Mouse (Mus musculus) embryo, embryonic 11.5 days (tissue): ENCODE results near the gene Slc46a3.
A peak's percentile ranks its signal among the peaks of the same experiment; 100 is the strongest.

Experiments
- DNase-seq: peaks from one replicate; pipeline ENCODE4 v3.0.0-alpha.2; 2012; ENCODE audit warnings: low read depth, low spot score

The Slc46a3 gene

DNA sequence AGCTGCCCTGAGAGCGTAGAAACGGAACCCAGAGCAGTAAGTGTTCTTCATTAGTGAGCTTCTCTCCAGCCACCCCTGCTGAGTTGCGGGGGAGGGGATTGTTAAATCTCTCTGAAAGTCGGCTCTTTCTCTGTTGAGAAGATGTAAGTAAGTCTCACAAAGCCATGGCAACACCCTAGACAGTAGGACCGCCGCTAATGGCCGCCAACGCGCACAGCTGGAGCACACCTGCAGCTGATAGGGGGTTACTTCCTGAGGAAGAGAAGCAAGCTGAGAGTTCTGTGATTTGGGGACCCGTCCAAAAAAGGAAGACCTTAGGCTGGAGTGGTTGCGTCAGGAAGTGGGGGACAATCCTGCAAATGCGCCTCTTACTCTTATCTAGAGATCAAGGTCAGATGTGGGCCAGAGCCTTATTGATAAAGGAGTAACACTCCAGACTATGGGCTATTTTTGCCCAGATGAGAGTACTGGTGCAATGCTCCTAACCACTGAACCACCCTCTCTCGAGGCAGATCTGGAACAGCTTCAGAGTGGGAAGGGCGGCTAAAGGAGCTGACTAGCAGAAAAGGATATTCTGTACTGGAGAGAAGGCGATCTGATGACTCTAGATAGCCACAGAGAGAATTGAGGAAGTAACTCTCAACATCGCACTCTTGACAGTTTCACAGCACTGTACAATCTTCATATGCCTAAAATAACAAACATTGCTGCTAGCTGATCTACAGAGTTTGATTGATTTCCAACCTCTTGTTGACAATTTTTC is 1.0 kb upstream of the Slc46a3 start:
- DNase-seq = no peak

DNA sequence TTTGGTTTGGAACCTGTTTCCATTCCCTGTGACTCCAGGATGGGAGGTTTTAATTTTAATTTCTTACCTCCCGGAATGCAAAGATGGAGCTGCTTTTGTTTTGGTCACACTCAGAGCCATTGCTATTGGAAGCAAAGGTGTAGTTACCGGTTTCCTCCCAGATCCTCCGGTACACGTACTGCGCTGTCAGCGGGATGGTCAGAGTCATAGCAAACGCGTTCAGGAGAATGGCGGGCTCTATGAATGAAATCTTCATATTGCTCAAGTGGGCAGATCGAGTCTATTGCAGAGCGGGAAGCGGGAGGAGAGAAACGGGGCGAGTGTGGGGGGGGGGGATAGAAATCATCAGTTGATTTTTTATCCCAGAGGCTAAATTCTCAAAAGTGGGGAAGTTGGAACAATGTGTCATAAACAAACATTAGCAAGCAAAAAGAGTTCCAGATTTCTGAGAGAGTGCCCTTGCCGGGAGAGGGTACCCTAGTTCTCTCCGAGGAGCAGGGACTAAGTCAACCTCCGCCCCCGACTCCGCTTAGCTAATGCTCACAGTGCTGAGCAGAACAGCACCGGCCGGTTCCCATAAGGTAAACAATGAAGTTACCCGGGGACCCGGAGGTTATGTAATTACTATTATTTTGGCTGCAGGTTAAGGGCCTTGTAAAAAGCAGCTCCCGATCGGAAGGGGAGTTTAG is 705 bp downstream of the Slc46a3 start:
- DNase-seq = no peak

DNA sequence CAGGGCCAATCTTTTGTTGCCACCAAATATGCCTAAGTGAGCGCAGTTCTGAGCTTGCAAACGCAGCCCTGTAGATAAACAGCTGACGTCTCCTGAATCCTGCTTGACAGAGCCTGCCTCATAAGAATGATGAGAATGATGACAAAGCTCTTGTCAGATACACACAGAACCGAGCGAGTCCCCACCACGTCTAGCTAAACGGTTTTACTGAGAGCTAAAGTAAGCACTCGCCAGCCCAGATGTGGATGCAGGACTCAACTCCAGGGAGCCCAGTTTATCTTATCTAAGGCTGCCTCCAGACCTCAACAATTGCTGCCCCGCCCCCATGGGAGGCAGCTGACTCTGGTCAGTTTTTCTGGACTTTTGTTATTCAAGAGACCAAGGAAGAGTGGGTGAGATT is 1.5 kb downstream of the Slc46a3 start:
- DNase-seq = no peak

DNA sequence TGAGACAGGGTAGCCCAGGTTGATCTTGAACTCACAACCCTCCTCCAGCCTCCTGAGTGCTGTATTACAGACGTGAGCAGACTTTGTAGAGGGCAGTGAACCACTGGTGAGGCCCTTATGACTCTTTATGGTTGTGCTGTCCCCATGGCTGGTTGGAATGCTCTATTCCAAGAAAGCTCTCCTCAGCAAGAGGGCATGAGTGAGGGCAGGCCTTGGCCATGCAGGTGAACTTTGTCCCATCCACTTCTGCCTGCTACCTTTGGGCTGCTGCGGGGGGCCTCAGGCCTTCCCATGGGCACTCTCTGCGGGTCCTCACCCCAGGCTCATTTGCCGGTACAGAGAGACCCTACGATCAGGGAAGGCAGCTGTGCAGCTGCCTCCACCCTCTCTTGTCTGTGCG is 1.9 kb downstream of the Slc46a3 start:
- no peak for DNase-seq

DNA sequence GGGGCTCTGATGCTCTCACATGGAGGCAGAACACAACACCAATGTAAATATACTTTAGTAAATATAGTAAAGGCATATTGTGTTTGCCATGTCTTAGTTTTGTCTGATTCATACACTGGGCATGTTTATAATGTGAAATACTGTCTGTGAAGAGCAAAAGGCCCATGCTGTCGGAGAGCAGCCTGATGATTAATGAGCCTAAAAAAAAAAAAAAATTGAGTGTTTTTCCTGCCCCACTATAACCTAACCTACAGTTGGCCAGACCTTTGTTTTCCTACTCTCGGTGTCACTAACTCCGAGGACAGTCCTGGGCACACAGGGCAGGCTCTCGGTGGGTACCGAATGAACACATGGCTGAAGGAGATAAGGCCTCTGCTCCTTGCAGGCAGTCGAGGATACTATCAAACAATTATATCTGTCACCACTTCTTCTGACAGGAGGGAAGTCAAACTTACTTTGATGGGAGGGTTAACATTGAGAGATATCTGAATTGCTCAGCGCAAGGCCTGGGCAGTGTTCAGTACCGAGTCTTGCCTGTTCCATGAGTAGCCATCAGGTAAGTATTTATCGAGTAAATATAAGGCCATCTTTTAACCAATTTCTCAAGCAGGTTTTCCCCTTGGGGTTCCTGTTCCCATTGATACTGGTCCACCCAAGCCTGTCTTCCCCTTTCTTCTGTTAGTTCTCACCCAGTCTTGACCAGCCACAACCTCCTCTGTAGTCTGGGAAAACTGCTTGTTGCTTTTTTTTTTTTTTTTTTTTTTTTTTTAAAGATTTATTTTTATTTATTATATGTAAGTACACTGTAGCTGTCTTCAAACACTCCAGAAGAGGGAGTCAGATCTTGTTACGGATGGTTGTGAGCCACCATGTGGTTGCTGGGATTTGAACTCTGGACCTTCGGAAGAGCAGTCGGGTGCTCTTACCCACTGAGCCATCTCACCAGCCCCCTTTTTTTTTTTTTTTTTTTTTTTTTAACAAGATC is 6.0 kb downstream of the Slc46a3 start:
- DNase-seq = no peak

DNA sequence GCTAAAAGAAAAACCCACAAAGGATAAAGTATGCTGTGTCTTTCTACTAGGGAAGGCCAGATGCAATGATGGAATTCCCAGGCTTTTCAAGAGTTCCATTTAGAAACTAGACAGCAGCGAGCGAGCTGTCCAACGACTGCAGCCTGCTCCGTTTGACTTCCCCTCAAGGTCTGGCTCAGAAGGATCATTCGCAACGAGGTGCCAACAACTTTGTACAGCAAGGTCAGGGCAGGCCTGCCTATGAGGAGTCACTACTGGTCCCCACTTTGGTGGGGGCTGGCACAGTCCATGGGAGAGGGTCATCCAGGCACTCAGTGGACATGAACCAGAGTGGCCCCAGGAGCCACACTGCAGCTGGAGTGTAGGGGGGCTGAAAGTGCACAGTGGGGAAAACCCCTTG is 11.0 kb downstream of the Slc46a3 start:
- DNase-seq = no peak

DNA sequence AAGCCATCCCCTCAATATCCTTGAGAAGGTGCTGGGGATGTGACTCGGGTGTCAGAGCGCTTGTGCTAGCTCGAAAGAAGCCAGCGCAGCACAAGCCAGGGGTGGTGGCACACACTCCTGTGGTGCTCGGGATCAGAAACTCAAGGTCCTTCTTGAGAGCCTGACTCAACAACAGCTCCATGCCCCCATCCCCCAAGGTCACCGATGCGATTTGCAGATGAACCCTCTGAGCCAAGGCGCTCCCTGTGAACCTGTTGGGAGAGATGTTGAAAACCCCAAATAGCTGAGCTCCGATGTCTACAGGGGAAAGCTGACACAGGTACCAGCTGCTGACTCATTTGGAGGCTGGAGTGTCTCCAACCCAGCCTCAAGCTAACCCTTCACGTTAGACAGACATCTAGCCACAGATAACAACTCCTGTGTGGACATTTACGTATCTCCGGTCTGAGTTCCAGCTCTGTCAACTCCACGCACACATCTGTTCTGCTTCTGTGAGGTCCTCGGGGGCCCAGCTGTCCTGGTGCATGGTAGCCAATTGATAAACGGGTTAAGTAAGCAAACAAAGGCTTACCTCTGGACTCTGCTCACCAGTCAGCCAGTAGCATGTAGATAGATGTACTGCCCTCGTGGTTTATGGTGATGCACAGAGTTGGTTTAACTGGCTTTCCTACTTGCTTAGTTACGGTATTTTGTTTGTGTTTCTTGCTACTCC is 14.5 kb downstream of the Slc46a3 start:
- no peak for DNase-seq

DNA sequence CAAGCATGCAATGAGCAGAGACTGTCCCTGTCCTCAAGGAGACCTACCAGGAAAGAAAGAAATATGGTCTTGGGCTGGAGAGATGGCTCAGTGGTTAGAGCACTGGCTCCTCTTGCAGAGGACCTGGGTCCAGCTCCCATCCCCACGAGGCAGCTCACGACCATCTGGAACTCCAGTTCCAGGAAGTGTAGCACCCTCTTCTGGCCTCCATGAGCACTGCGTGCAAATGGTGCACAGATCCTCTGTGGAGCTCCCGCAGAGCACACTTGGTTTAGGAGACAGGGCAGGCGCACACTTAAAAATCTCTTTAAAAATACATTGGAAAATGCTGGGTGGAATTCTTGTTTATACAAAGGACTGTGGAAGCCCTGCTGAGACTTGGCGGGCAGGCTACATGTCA is 17.1 kb downstream of the Slc46a3 start:
- DNase-seq = no peak

DNA sequence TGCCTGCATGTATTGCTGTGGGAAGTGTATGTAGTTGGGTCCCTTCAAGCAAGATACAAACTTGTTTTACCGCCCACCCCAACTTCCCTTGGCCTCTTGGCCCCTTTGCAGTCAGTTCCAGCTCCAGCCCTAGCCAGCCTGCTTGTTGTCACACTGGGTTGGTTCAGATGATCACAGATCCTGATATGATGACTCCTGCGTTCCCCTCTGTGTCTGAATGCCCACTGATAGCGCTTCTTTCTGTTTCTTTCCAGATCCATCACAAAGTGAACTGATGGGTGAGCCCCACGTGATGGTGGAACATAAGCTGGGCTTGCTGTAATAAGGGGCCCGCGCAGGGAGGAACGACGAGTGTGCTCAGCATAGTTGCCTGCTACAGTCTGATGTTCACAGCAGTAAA is 19.4 kb downstream of the Slc46a3 start:
- DNase-seq = no peak

DNA sequence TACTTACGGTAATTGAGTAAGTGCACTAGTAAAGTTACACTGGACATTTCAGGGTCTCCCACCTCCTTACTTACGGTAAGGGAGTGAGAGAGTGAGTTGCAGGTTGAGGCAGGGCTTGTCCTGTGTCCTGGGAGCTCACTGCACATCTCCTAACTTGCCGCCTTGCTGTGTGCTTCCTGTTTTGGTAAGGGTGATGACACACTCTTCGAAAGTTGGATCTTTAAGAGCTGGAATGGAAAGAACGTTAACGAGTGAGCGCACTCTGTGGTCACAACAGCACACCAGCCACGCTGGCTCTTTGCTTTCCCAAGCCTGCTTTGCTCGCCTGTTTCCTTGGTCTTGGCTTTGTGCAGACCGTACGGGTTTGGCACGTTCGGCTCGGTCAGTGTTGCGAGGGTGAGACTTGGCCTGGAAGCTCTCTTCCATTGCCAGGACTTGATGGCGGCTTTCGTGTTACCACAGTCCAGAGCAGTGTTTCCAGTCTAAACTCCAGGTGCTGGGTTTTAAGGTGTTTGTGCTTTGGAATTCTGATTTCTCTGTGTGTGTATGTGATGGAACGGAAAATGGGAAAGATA is 20.0 kb downstream of the Slc46a3 start:
- DNase-seq = no peak

DNA sequence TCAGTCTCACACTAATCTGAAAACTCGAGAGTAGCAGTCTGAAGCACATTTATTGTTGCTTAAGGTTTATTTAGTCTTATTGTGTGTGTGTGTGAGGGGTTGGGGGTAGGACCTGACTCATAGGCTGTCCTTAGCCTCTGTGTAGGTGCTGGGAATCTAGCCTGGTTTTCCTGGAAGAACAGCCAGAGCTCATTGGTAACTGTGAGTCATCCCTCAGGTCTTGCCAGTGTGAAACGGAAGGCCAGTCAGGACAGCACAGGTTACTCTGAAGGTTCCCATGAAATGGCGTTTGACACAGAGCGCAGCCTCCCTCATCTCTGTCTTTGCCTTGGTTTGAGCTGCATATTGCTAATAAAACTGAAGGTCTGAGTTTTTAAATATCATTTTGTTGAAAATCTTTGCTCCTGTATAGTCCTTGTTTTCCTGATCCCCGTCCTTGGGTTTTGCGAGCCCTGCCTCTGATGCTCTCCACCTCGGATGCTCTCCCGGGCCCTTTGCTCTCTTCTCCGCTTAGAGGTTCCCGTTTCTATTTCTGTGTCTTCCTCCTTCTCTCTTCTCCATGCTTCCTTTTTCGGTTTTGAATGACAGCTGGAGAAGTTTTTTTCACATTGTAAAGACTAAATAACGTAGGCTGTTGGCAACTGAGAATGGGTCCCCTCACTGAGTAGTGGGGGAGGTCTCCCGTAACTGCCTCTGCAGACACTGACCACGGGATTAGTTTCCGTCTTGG is 23.4 kb downstream of the Slc46a3 start:
- DNase-seq = no peak

DNA sequence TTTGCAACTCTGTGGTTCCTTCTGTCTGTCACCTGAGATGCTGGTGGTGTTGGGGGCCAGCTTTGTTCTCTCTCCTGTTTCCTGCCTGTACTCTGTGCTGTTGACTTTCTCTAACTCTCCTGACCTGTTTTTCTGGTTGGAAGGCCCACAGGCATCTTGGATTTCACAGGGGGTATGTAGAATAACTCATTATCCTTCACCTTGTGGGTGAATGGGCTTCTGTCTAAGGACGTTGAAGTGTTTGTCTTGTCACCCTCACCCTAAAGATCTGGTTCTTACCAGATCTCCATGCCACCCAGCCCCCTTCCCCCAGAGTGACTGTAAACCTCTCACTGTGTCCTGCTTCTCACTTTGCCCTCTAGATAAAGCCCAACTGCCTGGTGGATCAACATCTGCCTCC is 24.3 kb downstream of the Slc46a3 start:
- DNase-seq = no peak

DNA sequence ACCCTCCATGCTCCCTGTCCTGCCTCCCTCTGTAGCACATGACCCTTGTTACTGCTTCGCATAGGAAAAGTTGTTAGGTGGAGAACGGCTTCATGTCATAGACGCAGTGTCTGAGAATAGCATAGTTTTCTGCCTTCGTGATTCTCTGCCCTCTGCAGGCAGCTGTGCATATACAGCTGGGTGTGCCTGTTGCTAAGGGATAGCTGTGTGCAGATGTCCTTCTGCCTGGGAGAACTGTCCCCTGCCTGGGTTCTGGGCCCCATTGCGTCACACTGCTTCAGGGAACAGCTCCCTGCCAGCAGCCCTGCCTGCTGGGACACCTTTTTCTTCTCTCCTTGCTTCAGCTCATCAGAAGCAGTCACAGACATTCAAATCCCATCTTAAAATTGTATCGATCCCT is 25.0 kb downstream of the Slc46a3 start:
- no peak for DNase-seq

DNA sequence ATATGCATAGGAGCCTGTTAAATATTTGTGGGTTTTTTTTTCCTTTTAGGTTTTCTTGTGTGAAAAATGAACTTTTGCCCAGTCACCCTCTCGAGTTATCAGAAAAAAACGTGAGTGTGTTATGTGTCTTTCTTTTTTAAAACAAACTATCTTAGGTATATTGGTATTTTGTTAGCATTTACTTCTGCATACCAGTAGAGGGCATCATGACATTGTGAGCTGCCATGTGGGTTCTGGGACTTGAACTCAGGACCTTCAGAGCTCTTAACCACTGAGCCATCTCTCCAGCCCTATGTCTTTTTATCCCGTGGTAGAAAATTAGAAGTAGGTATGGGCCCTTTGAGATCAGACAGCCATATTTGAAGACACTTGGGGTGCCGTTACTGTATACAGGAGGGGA is 25.9 kb downstream of the Slc46a3 start:
- DNase-seq = no peak

DNA sequence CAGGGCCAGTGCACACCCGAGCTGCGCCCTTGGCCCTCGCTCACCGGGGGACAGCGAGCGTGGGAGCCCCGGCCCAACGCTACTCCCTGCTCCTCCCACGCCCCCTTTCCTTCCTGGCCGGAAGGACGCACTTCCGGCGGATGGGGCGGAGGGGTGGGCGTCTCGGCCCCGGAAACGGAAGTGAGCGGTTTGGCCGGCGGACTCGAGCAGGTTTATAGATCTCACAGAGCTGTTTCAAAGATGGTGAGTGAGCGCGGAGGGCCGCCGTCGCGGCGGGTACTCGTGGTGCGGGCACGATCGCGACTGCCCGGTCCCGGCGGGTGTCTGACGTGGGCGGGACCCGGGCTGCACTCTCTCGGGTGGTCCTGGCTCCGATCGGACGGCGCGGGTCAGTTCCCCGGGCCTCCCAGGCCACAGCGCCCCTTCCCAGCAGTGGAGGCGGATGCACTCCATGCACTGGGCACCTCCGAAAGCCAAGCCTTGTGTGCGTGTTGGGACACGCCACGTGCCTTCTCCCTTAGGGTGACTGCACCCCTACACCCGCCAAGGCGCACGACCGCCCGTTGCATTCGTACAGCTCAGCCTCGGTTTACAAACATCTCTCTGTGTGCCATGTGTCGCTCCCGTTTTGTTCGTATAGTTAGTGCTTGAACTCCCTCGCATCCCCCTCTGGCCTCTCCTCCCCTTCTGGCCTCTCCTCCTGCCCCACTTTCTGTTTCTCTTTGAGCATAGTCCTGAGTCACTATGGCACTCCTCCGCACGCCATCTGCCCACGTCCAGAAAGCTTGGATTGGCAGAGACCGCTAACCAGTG is 34.0 kb downstream of the Slc46a3 start, which contains the start of gene Pomp:
Gene Pomp, plus strand, starts transcription at position 13 of the 813 bp plus-strand sequence.
- DNase-seq = peak; percentile 81

DNA sequence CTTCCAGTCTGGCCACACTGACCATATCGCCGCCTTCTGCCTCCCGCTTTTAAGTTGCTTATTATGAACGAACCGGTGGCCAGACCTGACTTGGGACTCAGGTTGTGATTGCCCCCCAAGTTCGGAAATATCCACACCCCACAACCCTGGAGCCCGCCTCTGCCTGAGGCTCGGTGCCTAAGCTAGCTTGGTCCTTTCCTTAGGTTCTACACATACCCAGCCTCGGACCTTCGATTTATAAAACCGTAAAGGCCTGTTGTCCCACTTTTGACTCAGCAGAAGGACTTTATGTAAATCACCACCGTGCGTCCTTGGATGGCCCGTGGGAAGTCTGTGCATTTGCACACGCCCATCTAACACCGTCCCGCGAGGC is 34.6 kb downstream of the Slc46a3 start:
- no peak for DNase-seq

DNA sequence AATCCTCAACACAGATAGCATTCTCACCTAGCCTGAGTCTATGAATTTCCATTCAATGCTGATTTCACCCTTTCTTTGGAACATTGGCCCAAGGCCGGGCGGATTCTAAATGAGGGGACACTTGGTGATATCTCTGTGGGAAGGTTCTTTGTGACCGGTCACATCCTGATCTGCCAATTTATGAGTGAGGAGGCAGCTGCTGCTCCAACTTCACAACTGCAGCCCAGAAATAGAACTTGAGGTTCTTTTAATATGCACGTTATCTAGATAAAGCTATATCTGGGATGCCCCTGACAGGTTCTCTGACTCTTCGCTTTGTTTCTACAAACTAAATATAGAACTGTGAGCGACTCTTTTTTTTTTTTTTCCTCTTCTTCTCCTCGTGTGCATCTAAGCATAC is 44.4 kb downstream of the Slc46a3 start:
- DNase-seq = no peak

DNA sequence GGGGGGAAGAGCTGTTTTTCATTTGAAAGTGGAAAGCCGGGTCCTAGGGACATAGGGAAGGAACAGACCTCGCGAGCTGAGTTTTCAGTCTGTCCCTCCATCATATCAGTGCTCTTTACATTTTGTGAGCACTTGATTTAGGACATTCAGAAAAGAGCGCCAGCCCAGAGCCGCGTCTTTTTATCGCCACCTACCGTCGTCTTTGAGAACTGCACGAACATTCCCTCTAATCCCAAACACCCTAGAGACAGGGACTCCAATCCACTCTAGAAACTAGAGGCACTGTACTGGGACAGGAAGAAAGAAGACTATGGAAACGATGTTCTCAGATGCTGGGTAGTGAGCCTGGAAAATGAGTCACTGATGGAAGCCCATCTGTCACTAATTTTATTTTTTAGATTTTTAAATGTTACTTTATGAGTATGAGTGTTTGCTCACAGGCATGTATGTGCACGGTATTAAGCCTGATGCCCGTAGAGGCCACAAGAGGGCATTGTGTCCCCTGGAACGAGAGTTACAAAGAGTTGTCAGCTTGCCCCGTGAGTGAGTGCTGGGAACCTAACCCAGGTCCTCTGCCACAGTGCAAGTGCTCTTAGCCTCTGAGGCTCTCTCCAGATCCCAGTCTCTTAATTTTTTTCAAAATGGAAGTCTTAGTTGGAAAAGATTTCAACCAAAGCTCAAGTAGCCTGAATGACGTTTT is 46.3 kb downstream of the Slc46a3 start:
- DNase-seq = peak; percentile 60

DNA sequence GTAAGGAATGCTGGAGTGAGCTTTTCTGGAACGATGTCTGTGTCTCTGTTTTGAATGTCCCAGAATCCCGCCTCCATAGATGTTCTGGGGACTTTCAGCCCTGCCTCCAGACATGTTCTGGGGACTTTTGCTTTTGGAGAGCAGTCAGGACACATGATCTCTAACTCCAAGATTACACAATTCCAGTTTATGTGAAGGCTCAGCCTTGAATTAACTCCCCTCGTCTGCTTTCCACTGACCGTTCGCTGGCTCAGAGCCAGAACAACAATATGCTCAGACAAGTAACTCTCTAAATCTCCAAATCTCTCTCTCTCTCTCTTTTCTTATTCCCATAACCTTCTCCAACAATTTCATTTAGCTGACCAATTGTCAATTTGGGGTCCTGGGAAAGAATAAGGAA is 47.3 kb downstream of the Slc46a3 start:
- no peak for DNase-seq
